Mouse (Mus musculus) ovary, postnatal 14 days (tissue): ENCODE data around the gene Ccdc170.

Experiments
- DNase-seq: peaks from one replicate; pipeline ENCODE4 v3.0.0; 2022; ENCODE audit warnings: low spot score

Ccdc170 gene

DNA sequence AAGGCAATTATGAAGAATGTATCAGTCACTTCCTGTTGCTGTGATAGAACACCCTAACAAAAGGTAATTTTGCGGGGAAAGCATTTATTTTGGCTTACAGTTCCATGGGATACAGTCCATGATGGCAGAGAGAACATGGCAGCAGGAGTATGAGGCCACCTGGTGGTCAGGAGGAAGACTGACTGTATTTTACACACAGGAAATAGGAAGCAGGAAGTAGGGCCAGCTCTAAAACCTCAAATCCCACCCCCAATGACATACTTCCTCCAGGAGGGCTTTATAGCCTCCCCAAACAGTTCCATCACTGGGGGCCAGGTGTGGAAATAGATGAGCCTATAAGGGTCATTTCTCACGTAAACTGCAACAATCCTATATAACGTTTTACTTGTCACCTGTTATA is 39.8 kb downstream of the Ccdc170 start:
- no peak for DNase-seq

DNA sequence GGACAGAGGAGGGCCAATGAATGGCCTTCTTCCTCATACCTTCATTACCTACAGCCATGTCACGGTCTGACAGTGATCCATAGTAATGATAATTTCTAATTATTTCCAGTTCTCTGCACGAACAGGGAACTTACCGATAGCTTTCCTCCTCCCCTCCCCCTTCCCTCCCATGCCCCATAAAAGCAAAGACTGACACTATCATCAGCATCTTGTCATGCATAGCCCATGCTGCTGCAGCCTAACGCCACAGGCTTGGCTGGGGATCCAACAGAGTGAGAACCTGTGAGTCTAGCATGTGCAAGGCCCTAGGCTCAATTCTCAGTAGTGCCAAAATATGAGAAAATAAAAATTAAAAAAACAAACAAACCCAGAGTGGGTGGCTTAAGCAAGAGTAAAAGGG is 40.8 kb downstream of the Ccdc170 start:
- DNase-seq: no peak

DNA sequence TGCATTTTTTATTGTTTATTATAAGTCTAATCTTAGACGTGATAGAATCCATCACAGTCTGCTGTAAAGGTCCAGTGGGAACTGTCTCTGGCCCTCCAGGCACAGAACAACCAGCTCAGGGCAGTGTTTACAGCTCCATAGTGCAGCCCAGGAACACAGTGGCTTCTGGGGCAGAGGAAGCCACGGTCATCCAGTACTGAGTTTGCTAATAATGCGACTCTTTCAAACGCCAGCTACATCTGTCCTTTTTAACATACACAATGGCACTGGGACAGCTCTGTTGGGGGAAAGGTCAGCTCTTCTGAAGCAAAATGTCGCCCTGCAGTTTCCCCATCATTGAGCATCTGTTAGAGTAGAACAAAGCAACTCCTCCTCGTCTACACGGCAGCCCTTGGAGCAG is 45.7 kb downstream of the Ccdc170 start:
- DNase-seq: no peak

DNA sequence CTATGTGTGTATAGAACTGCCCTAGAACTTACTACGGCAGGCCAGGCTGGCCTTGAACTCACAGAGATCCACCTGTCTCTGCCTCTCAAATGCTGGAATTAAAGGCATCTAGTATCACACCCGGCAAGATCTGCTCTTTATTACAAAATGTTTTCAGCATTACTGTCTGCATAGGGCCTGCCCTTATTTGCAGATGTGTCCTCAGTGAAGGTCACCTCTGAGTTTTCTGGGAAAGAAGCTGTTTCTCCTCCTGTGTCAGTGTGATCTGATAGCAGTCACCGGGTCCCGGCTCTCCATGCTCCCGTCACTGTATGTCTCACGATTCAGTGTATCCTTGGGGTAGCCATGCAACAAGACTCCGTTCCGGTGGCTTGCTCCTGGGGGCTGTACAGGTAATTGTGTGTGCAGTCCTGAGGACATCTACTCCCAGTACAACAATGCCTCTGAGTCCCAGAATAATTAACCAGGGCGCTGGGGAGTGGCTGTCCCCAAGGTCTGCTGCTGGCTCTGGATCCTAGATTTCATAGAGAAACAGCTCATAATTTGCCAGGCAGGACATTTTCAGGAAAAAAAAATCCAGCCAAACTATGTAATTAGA is 48.4 kb downstream of the Ccdc170 start:
- no peak for DNase-seq

DNA sequence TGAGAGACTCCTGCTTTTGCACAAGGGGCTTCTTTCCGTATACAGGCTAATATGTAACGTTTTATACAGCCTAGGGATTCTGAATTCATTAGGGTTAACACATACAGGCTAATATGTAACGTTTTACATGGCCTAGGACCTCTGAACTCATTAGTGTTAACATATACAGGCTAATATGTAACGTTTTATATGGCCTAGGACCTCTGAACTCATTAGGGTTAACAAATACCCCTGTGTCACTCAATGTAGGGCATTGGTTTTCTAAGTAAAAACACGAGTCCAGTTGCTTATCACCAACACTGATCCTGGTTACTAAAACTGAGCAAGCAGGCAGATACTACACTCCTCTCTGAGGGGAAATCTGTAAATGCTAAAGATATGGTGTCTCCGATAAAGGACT is 49.6 kb downstream of the Ccdc170 start:
- no peak for DNase-seq

DNA sequence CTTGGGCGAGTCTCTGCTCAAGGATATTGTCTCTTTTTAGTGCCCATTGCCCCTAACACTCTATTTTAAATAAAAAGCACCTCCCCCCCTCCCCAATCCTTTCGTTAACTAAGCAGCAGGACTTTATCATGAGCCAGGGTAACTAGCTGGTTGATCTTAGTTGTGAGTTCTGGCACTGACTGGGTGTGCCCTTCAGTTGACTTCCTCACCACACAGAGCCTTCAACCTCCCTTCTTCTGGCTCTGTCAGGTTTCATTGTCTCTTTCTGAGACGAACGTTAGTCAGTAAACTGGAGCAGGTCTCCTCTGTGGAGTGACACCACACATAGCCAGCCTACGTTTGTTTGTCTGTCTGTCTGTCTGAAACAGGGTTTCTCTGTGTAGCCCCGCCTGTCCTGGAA is 50.4 kb downstream of the Ccdc170 start:
- no peak for DNase-seq

DNA sequence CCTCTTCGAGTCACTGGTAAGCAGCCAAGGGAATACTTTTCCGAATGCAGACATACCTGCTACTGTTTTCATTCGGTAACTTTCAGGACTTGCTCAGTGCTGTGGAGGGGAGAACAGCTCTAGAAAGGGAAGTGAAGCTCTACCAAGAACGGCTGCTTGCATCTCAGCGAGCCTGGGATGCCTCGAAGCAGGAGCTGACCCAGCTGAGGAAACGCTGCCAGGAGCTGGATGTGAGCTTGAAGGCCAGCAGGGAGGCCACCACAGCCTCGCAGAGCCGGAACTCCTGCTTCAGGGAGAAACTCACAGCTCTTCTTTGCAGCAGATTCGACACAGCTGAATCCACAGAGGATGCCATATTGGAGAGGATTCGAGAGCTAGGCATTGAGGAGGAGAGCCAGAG is 51.6 kb downstream of the Ccdc170 start:
- DNase-seq: peak; percentile 30

DNA sequence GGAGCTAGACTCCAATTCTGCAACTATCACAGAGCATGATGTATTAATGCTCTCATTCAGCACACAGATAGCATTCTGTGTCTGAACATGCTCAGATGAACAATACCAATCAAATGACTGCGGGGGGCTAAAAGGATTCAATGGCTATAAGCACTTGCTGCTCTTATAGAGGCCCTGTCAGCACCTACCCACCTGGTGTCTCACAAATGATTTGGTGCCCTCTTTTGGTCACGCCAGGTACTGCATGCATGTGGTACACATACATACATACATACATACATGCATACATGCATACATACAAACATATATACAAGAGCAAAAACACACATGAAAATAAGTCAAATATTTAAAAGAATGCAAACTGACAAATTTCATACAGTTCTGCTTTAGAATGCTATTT is 63.2 kb downstream of the Ccdc170 start:
- no peak for DNase-seq

DNA sequence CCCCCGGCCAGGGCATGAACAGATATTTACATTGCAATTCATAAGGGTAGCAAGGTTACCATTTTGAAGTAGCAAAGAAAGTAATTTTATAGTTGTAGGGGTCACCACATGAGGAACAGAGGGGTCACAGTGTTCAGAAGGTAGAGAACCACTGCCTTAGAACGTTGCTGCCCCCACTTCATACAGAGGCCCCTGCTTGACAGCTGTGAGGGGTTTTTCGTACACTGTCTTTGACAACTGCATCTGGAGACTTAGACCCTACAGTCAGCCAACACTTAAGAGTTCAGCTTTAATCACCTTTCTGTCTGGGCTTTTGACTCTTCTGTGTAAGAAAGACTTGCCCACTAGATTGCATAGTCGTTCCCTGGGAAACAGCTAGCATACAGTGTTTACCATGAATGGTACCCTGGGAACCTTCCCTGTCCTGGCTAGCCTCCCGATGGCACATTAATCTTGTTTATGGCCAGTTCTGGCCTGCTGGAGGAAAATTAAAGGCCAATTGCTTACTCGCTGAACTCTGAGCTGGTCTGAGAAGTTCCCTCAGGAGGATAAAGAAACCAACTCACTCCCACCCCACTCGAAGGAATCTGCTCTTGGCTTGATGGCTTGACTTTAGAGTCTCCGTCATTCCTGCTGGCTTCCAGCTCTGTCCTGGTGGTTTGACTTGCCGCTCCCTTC is 71.3 kb downstream of the Ccdc170 start:
- DNase-seq: peak; percentile 61

DNA sequence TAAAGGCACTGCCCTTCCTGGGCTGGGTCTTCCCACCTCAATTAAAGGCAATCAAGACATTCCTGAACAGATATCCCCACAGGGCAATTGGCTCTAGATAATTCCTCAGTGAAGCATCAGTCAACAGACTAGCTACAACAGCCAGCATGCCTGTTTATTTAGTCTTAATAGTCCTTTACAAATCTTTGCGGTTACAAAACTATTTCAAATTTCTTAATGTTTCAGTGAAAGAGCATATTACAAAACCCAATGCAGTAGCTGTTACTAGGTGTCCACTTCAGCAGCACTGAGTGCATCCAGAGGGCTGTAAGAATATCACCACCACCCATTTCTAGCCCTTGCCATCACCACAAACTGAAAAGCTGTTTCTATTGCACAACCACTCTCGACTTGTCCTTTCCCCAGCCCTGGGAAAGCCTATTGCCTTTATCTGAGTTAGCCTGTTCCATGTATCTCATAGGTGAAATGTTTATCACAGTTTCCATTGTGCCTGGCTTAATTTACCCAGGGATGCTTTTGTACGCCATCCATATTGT is 74.6 kb downstream of the Ccdc170 start:
- no peak for DNase-seq

DNA sequence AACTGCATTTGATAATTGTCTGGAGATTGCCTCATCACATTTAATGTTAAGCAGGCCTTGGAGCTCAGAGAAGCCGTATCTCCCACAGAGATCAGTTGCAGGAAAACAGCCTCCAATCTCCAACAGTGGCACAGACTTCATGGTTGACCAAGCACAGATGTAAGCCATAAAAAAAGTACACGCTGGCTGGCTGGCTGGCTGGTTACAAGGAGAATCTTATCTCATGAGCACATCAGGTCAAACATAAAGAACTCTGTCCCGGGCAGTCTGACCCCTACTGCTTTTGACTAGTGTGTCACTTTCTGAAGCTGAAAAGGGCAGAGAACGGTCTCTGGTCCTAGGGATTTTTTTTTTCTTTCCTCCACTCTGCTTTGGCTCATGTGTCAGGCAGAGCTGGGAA is 76.8 kb downstream of the Ccdc170 start:
- no peak for DNase-seq

DNA sequence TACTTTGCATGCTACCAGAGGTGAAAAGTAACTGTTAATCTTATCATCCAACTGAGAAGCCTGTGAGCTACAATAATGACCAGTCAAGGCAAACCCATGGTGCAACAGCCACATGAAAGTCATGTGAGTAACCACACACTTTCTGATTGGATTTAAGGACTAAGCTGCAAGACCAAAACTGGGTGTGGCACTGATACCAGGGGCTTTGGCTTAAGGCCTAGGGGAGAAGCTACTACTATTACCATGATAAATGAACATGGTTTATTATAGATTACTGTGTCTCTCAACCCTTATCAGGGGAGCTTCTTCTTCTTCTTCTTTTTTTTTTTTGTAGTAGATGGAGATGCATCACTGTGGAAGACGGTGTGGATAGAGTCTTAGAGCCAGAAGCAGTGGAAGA is 82.8 kb downstream of the Ccdc170 start:
- DNase-seq: no peak

DNA sequence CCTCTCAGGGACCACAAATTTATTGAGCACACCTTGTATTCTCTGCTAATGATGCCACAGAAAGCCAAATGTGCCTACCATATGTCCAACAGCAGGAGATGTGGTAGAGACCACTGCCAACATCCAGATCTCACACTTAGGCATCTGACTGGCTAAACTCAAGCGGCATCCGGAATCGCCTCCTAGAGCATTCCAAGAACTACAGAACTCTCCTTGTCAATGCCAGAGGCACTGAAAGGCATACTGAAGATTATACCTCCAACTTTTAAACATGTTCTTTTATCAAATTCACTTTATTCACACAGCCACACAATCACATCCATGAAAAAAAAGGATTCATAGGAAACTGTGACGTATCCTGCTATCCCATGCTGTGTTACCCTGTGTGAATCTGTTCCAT is 88.5 kb downstream of the Ccdc170 start:
- DNase-seq: no peak

DNA sequence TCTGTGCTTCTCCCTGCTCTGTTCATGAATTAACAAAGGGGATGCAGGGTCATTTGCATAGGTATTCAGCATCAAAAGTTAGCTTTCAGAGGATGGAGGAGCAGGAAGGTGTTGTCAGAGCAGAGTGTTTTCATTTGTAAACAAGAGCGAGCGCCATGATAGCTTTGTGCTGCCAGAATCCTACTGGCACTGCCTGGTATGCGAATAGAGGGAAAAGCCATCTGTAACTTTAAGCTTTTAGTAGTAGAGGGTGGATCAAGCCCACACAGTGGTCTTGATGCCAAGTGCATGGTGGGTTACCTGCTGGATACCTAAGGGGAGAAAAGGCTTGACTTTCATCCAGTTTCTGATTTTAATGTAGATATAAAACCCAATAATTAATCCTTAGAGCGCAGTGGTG is 89.0 kb downstream of the Ccdc170 start:
- DNase-seq: no peak

DNA sequence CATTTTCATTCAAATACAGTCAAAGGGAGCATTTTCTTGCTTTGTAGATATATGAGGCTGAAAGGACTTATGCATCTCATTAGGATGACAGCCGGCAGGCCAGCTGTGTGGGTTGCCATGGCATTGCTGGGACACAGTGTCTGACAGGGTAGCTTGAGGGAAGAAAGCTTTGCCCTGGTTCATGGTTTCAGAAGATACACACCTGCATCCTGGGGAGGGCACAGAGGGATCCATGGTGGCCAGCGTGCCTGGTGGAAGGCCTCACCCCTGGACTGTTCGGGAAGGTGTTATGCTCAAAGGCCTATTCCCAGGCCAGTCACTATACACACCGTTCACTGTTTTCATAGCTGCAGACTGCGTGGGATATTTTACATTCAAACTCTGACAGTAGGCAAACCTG is 99.6 kb downstream of the Ccdc170 start:
- no peak for DNase-seq

DNA sequence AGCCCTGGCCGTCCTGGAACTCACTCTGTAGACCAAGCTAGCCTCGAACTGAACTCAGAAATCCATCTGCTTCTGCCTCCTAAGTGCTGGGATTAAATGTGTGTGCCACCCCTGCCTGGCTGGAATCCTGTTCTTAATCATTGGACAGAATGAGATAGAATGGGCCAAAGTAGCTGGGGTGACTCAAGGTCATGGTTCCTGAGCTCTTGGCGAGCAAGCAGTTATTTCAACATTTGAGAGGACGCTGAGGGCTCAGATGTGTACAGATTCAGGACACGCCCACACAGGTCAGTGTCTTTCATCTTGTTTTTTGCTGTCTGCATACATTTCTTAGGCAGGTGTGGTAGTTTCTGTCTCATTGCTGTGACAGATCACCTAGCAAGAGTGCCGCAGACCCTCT is 104.4 kb downstream of the Ccdc170 start:
- no peak for DNase-seq

DNA sequence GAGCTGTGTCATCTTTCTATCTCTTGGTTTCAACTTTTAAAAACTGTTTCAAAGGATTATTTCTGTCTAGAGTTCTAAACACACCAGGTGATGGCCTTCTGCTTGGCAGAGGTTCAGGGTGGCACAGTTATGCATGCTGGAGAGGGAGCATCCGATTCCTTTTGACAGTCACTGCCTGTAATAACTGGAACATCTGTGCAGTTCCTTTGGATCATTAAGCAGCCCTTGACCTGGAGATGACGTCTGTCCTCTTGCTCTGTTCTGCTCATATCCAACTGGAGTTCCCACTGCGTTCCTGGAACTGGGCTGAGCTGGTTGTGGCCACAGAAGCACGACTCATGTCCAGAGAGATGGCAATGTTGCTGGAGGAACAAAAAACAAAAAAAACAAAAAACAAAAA is 107.3 kb downstream of the Ccdc170 start:
- no peak for DNase-seq

DNA sequence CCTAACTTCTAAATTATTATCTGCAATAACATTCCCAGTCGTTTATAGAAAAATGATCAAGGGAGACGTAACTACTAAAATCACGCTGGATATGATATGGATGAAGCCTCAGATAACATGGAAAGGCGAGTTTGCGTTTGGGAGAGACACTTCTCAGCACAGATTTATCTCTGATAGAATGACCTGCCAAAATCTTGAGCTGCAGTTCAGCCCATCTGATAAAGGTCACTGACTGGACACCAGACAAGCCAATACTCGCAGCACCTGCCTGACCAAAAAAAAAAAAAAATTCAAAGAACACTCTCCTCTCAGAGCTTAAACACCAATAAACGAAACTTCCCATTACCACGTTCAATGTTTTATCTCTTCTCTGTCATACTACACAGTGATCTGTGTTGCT is 108.7 kb downstream of the Ccdc170 start:
- DNase-seq: no peak

DNA sequence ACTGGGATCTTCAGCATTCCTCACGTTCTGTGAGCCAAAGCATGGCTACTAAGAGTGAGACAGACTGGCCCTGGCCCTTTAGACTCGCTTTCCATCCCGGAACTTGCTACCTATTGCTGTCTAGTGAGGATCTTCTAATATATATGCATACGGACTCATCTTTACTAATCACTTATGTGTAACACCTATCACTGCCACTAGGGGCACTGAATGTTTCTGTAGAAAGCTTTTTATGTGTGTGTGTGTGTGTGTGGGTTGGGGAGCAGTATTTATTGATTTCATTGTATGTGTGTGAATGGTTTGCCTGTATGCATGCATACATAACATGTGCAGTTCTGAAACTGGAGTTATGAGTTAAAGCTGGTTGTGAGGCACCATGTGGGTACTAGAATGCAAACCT is 111.5 kb downstream of the Ccdc170 start:
- DNase-seq: no peak

DNA sequence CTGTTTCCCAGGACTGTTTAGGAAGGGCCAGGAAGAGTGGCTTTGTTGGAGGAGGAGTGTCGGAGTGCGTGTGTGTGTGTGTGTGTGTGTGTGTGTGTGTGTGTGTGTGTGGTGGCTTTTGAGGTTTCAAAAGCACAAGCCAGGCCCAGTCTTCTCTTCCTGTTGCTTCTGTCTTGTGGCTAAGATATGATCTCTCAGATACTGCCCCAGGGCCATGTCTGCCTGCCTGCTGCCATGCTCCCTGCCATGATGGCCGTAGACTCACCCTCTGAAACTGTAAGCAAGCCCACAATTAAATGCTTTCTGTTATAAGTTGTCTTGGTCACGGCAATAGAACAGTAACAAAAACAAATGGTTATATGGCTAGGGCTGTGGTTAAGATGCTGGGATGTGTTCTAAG is 114.9 kb downstream of the Ccdc170 start:
- DNase-seq: no peak

DNA sequence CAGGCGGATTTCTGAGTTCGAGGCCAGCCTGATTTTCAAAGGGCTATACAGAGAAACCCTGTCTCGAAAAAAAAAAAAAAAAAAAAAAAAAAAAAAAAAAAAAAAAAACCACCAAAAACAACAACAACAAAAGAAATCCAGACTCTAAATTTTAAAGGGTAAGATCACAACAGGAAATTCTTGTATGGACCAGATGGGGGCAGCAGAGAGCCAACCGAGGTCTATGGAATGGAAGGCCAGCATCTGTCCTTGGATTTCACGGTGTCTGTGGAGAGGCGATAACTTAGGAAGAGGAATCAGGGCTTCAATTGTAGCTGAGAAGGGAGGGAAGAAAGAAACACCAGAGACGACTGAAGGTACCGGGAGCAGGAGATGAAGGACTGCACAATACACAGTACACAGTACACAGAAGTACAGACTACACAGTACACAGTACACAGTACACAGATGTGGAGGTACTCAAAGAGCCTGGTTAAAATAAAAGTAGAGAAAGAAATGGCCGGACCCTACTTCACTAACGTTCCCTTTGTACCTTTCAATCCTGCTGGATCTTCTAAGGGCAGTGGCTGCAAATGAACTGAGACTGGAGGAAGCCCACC is 116.0 kb downstream of the Ccdc170 start:
- DNase-seq: no peak

DNA sequence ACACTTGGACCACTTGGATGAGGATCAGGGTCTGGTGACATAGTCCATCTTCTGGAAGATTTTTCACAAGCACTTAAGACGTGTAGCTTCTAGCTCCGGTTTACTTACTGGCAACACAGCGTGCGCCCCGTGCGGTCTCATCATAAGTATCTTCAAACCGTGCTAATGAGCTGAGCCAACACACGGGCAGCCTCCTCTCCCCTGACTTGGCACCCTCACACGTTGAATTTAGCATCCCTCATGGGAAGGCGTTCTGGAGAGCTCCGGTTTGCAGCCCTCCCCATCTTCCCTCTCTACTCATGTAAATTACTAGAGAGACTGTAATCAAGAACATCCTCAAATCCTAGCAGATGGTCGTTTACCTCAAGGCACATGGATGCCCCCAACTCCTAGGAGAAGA is 116.6 kb downstream of the Ccdc170 start:
- no peak for DNase-seq

DNA sequence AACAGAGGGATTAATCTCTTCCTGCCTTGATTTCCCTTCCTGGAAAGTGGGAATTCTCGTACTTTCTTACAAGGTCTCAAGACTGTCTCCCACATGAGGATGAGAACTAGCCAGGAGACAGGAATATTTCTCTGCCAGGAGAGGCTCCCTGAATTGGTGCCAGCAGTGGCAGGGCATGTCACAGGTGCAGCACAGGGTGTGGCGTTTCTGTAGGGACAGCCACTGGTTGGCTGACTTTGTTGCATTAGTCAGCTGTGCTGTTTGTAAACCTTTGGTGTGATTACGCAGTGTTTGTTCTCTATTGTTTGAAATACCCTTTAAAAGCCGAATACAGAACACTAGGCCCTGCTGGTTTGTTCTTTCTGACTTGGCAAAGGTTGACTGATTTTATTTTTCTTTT is 117.3 kb downstream of the Ccdc170 start:
- DNase-seq: no peak
